Mouse (Mus musculus): Measurements from ENCODE around the gene Morn1.

Morn1 gene

DNA sequence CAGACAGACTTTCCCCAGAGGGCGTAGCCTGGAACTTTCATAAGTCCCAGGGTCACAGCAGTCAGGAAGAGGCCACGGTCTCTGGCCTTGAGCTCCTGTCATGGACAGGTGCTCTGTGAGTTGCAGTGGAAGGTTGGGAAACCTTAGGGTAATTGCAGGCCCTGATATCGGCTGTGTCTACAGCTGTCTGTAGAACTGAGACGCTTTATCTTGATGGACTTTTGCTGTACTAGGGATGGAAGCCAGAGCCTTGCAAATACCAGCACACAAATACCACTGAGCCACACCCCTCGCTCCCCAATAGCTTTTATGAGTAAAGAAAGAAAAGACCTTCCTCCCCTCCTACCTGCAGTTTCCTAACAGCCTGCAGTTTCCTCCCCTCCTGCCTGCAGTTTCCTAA is 34.2 kb downstream of the Morn1 start:
- DNase-seq: no peak

DNA sequence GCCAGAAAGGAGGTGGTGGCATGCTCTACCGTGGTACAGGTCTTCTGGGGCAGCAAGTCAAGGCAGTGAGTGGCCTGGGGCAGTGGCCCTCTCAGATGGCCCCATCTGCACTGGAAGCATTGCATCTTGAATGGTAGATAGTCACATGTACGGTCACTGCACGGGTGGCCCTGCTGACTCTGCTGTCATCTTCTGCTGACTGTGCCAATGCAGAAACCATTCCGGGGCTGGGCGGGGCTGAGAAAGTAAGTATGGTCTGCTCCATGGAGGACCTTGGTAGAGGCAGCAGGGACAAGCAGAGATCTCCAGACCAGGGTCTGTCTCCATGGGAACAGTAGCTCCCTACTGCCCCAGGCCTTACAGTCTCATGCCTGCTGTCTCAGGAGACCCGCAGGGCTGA is 34.8 kb downstream of the Morn1 start:
- no peak for DNase-seq

DNA sequence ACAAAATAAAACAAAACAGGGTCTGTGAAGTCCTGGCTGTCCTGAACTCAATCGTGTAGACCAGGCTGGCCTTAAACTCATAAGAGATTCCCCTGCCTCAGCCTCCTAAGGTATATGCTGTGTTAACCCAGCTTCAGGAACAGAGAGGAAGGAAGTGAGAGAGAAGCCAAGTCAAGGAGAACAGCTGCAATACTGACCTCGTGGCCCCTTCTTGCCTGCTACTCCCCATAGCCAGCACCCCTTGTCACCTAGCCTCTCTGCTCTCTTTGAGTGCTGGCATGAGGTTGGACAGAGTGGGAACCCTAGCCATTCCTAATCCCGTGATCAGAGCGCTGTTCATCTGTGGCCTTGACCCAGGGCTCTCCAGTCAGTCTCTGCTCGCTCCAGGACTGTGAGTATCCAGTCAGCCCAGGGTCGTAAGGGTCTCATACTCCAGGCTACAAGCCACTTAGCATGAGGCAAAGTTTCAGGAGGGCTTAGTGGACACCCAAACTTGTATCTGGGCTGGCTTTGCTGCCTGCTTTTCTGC is 35.6 kb downstream of the Morn1 start:
- no peak for DNase-seq

DNA sequence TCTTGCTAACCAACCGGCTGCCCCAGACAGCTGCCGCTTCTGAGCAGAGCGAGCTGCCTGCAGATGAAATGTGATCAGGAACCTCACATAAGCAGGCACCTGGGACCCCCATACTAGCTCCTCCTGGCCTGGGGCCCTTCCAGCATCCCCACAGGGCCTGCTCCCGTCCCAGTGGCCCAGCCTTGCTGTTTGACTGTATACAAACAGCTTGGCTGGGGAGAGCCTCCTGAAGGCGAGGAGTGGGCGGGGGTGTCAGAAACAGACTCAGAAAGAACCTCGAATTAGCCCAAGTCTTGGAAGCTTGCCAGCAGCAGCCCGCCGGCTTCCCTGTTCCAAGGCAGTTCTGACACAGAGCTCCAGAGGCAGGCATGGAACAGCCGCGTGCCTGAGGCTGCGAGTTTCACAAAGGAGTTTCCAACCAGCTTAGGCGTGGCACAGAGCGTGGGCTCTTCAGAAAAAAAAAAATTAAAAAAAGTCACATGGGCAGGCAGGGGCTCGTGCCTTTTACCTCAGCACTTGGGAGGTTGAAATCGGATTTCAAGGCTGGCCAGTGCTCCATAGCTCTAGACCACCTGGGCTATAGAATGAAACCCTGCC is 36.2 kb downstream of the Morn1 start:
- peak; percentile 82 to 89 for DNase-seq

DNA sequence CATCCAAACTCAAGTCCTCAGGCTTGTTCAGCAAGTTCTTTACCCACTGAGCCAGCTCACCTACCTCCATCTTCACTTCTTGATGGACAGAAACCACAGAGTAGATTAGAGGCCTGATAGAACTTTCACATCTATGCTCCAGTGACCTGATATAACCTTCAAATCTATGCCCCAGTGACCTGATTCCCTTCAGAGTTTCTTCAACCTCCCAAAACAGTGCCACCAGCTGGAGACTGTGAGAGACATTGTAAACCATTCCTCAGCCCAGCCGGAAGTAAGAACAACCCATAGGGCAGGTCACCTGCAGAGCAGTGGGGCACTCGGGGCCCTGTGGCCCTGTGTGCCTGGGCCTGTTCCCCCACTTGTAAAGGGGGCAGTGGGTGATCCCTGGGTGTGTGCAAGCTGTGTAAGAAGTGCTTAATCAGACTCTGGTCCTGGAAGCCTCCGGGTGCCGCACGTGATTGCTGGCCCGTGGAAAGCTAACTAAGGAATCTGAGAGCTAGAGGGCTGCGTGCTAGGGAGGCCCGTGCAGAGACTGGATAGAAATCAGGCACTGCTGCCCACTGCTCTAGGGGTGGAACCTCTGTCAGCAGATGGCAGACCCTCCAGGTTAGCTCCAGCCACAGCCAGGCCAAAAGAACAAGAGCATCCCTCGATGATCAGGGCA is 37.6 kb downstream of the Morn1 start:
- no peak for DNase-seq

DNA sequence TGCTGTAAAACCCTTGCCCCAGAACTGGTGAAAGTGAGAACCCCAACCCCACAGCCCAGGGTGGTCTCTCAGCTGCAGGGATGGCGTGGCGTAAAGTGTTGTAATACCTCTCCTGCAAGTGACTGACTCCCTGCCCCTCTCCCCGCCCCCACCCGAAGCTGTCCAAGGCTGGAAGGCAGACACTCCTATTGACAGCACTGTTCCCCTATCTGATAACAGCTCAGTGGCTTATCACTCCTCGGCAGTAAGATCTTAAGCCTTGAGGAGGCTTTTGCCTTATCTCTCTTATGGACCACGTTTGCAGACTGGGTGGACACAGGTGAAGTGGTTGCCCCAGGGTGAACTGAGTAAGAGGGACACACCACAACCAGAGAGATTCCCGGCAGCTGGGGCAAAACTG is 38.9 kb downstream of the Morn1 start:
- DNase-seq: no peak

DNA sequence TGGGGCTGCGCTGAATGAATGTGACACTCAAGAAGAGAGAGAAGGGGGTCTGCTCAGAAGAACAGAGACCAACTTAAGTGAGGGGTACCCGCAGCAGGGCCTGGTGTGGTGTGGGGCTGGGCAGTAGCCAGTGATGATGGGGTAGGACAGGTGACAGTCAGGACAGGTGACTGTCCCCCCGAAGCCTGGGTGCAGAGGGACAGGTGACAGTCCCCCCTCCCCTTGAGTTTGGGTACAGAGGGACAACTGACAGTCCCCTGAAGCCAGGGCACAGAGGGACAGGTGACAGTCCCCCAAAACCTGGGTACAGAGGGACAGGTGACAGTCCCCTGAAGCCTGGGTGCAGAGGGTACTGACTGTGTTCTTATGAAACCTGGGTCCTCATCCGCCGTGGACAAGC is 39.8 kb downstream of the Morn1 start:
- DNase-seq: no peak

DNA sequence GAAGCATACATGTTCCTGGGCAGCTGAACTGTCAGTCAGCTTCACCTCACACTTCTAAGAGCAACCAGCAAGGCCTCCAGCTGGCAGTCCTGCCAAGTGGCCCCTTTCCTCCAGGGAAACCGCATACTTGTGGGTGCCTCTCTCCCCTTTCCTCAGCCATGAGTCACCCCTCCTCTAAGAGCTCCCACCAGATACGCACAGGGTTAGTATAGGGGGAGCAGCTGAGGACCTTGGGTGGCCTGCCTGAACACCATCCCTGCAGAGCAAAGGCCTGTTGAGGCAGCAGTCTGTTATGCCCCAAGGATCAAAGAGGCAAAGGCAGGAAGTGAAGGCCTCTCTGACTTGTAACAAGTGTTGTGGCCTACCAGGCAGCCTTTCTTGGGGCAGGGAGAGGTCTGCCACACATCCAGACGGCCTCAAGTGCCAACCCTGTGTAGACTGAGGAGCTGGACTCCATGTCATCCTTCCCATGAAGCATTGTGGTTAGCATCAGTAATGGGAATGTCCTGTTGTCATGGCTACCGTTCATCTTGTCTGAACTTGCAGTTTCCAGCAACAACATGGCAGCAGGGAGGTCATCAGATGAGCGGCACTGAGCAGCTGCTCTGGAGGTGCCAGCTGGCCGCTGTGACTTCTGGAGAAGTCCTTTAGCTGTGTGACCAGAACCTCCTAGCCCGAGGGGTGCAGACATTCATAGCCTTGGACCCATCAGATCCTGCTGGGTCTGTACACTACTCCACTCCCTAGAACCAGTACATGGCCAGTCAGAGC is 40.4 kb downstream of the Morn1 start:
- DNase-seq: no peak

DNA sequence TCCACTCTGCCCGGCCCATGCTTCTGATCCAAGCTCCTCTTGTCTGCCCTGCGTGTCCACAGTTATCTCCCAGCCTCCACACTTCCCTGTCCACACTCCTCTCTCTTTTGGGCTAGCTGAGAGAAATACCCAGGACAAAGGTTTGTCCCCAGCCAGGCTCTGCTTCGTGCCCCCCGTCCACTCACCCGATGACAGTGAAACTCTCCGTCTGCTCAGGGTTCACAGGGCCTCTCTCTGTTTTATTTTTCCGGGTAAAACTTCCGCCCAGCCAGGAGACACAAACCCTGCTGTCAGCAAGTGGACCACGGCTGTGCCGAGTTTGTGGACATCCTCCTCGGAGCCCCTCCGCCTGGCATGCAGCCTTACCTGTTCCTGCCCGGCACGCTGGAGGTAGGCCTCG is 42.0 kb downstream of the Morn1 start:
- no peak for DNase-seq

DNA sequence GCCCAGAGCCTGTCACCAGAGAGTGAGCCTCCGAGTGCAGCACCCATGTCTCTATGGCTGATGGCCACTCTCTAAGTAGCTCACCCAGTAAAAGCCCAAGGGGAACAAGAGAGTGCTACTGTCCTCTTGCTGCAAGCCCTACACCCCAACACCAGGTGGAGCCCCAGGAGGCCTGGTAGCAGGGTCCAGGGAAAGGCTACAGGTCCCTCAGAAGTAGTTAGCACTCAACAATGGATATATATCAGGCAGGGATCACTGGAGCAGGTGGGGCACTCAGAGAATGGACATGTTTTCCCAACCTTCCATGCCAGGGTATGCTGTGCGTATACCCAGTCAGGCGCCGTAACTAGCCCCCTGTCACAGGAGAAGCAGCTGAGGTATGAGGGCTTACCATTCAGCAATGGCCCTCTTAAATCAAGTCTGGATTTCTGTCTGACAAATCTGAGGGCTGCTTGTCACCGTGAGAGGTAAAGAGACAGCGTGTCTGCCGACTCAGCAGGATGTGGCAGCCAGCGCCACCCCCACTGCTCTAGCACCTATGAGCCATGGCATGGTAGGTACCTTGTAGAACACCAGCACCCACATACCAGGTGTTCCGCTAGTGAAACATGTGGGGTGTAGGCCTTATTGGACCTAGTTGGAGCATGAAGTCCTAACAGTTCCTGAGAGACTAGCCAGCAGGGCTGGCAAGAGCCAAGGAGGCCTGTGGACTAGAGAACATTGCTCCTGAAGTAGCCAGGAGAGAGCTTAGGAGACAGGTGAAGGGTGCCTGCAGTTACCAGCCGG is 42.9 kb downstream of the Morn1 start:
- DNase-seq: no peak

DNA sequence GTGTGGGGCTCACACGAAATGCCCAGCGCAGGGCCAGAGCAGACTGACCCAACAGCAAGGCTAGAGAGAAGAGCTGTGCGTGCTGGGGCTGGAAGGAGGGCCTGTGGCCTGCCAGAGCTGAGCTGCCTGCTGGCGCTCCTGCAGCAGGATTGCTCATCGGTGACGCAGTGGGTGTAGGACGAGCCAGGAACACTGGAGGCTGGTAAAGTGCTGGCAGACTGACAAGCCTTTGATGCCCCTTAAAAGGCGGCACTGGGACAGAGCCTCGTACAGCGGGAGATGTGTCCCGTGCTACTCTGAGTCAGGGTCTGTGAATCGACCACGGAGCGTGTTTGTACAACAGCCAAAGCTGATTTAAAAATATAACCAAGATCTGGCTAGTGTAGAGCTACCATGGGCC is 43.6 kb downstream of the Morn1 start:
- DNase-seq: peak; percentile 83 to 84

DNA sequence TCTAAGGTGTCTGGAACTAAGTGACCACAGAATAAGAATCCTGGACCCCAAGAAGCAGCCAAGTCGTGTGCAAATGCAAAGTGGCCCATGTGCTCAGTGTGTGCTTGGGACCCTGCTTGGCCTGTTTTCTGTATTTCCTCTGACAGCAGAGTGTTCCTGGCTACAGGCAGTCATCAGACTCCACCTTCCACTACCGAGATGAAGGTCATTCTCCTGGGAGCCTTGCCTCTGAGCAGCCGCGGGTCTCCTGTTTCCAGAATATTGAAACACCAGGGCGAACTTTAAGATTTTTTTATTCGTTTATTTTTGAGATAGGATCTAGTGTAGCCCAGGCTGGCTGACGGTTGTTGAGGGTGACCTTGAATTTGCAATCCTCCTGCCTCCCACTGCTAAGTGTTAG is 44.2 kb downstream of the Morn1 start:
- no peak for DNase-seq

DNA sequence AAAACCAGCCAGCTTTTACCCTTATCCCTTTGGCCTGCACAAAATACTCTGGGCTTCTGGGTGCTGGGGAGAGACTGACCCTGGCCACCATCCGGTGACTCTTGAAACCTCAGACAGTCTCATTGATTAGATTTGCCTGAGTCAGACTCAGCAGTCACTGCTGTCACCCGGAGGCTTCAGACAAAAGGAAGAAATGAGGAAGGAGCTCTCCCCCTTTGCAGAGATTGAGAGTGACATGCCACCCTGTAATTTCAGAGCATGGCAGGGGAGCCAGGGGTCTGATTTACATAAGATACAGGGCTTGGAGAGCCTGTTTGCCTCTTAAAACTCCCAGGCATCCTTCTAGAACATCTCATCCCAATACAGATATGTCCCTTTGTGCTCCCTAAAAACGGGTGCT is 46.8 kb downstream of the Morn1 start:
- DNase-seq: no peak

DNA sequence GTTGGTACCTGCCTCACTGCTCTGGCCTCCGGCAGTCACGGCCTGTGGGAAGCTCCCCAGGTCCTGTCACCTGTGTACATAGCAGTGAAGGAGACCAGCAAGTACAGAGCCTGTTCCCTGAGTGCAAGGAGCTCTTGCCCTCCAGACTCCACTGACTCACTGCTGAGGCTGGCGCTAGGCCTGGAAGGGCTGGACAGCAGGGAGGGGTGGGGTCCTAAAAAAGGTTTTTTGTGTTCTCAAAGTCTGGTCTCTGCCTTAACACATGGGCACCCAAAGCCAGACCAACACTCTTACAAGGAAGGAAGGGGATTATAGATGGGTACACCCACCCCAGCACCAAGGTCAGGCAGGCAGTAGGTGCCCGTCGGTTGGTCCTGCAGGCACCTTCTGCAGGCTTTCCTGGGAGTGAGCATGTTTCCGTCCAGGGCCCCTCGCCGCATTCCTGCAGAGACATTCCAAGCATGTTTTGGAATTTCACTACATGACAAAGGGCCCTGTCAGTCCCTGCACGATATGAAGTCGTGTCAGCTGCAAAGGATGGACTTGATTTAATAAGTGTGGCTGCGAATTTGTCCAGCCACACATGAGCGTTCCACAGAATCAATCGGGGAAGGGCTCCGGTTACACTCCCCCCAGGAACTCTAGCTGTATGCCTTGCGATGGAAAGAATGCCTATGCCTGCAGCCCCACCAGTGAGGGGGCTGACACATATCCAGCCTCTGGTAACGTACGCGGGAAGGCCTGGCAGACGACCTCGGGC is 47.5 kb downstream of the Morn1 start:
- no peak for DNase-seq

DNA sequence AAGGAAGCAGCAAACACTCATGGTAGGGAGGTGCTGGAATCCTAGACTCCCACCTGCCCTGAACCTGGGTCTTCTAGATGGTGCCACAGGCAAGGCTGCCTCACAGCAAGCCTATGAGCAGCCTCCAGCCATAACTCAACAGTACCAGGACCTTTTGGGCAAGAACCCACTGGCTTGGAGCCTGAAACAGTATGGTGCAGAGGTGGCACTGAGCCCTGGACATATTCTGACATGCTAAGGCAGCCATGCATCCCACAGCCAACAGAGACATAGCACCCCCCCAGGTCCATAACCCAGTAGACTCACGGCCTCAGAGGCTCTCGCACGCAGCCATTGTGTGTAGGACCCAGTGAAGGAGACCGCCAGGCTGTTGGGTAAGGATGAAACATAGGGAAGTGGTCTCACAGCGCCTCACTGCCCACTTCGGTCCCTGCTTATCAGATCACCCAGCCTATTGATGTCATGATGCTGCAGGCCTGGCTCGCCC is 48.4 kb downstream of the Morn1 start:
- DNase-seq: no peak

DNA sequence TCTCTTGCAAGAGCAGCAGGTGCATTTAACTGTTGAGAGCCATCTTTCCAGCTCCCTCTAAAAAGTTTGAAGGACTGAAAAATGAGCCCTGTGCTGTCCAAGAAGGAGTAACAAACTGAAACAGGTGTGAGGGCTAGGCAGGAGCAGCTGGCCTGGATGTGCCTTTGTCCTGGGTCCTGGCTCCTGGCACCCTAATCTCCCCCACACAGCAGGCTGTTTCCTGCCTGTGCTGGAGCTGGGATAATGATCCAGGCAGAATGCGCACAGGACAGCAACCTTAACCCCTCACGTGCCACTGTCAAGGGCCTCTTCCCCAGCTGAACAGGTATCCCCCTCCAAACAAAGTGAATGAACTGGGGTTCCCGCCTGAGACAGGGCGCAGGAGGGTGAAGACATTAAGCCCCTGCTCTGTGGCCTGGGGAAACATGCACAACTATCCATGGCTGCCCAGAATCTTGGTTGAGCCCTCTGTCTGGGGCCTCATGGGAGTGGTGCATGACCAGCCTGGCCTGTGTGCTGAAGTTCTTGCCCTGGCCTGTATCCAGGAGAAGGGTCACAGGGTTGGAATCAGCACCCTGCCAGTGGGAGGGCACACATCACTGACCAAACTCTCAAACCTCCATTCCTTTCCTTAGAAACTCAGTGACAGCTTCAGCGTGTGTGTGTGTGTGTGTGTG is 49.7 kb downstream of the Morn1 start:
- DNase-seq: no peak

DNA sequence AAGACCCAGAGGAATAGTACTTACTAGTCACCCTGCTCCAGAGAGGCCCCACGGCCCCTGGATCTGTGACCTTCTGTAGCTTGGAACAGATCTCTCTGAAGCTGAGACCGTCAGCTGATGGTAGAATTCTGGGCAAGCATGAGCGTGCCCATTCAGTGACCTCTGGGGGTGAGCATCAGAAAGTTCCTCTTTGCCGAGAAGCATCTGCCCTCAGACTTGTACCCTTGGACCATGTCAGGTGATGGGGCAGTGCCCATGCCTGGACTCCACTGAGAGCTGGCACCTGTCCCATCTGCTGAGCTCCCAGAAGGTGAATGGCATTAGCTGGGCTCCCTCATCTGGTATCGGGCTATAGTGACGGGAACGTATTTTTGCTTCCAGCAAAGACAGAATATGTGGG is 51.5 kb downstream of the Morn1 start:
- peak; percentile 59 to 71 for DNase-seq

DNA sequence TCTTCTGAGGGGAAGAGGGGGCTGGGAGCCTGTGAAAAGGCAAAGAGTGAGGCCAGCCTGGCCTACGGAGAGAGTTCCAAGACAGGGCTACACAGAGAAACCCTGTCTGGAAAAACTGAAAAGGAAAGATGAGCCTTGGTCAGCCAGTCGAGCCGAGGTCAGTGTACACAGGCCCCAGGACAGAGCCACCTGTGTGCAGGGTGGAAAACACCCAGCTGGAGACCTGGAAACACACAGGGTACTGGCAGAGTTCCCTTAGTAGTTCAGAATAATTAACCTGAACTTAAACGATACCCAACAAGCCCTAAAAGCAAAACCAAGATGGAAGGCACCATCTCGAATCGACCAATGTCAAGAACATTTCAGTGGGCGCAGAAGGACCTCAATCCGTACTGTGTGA is 52.1 kb downstream of the Morn1 start:
- peak in 1 of 2 experiments; percentile 22 for DNase-seq

DNA sequence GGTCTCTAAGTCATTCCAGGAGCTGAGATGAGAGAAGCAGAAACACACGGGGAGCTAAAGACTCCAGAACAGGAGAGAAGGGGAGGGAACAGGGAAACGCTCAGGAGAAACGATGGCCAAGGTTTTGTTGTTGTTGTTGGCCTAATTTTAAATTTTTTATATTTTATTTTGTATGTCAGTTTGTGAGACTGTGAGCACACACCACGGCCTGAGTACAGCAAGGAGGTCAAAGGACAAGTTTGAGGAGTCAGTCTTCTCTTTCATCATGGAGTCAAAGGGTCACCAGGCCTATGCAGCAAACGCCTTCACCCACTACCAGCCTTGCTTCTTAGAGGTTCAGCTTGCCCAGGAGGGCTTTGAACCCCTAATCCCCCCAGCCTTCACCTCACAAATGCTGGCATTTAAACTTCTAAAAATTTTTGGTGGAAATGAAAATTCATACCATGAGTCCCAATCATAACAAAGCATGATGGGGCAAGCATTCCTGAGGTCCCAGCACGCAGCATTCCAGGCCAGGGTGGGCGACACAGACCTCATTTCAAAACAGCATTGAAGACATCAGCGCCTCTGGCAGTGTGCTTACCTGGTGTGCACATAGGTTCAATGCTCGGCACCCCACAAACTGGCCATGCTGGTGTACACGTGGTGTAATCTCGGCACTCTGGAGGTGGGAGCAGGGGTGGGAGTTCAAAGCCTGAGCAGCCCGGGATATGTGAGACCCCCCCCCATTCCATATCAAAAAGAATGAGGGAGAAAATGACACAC is 53.1 kb downstream of the Morn1 start:
- no peak for DNase-seq

DNA sequence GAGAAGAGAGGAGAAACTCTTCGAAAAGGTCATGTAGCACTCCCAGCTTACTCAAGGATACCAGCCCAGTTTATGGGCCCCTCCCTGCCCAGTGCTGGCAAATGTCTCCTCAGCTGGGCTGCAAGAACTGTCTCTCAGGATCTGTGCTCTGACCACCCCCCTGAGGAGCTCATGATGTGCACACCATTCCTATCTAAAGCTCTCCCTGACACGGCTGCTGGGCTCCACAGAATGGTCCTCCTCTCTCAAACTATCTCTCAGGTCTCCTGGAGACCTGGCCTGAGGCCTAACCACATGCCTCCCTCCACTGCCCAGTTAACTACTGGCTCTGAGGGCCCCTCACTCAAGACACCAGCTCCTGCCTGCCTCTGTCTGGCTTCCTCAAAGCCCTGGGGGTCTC is 53.8 kb downstream of the Morn1 start:
- DNase-seq: no peak

DNA sequence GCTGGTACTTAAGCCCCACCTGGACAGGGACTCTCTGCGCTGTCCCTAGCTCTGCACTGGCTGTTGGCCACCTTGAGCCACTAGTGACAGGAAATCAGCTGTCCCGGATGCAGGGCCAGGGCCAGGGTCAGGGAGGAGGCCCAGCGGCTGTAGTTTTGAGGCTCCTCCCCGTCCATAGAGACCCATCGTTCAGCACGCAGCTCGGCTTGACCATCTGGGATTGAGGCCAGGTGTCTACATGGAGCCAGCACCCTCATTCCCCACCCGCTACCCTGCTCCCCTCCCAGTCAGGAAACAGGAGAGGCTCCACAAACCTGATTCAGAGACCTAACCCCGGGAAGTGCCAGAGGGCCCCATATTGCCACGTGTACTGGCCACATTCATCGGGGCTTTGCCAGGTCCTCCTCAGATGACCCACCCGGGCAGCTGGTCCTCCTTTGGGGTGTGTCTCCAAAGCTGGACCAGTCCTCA is 54.5 kb downstream of the Morn1 start:
- DNase-seq: no peak
